Mouse (Mus musculus) midbrain, embryonic 16.5 days (tissue): ENCODE data around the gene Nipsnap1. TPM values are rescaled to one million over a fixed set of nuclear protein-coding genes. Genes with fewer than 3 reads are reported as not detected.

ENCODE experiments used
- ATAC-seq: fragments of 200-750 bp; cut with Nextera tagmentation; 2 replicates; pipeline ENCODE4 v1.8.0; 2017; ENCODE audit warnings: moderate TSS enrichment
- H3K27ac ChIP-seq: fragments of 300-500 bp; sonication (generic); 2 replicates; pipeline ENCODE4 v1.5.1; 2014; ENCODE audit warnings: mild to moderate bottlenecking, low read length, mixed read lengths
- H3K27me3 ChIP-seq: fragments of 300-500 bp; sonication (generic); 2 replicates; pipeline ENCODE4 v1.6.1; 2014; ENCODE audit warnings: low read depth, low read length, mixed read lengths; ENCODE audit not compliant: control insufficient read depth, insufficient read depth
- H3K36me3 ChIP-seq: fragments of 300-500 bp; sonication (generic); 2 replicates; pipeline ENCODE4 v1.6.1; 2014; ENCODE audit warnings: mild to moderate bottlenecking, low read length, moderate library complexity, mixed read lengths; ENCODE audit not compliant: control insufficient read depth, insufficient read depth
- H3K4me1 ChIP-seq: fragments of 300-500 bp; sonication (generic); 2 replicates; pipeline ENCODE4 v1.6.1; 2014; ENCODE audit warnings: mild to moderate bottlenecking, low read length, mixed read lengths; ENCODE audit not compliant: control insufficient read depth, insufficient read depth
- H3K4me2 ChIP-seq: fragments of 300-500 bp; sonication (generic); 2 replicates; pipeline ENCODE4 v1.6.1; 2014; ENCODE audit warnings: mild to moderate bottlenecking, low read length, mixed read lengths
- H3K4me3 ChIP-seq: fragments of 300-500 bp; sonication (generic); 2 replicates; pipeline ENCODE4 v1.5.1; 2014; ENCODE audit warnings: low read depth, mild to moderate bottlenecking, low read length, moderate library complexity, mixed read lengths
- H3K9ac ChIP-seq: fragments of 300-500 bp; sonication (generic); 2 replicates; pipeline ENCODE4 v1.6.1; 2014; ENCODE audit warnings: low read depth, low read length, mixed read lengths
- H3K9me3 ChIP-seq: fragments of 300-500 bp; sonication (generic); replicated peaks from 2 replicates; pipeline ENCODE4 v1.6.1; 2014; ENCODE audit warnings: mild to moderate bottlenecking, low read length, mixed read lengths; ENCODE audit not compliant: control insufficient read depth, poor library complexity, severe bottlenecking
- WGBS: fragments of 180-500 bp; shearing (Covaris S2); extraction: QIAGEN DNeasy Blood & Tissue Kit; methylation state at CpG from one replicate; pipeline ENCODE4 v1.1.7; 2014; 5-methylcytosine and 5-hydroxymethylcytosine counted together
- polyA plus RNA-seq: library from polyadenylated mRNA; unstranded; fragments of >200 nt; fragmentation: Nextera tagmentation; extraction: Ambion mirVana; gene quantifications from 2 replicates; pipeline ENCODE4 v1.2.1, GENCODE M21; 2015

Nipsnap1 gene
- polyA plus RNA-seq, 1 experiment from 2014 or later = 146 TPM

GRCm38 (mm10) chr11:4838235-4838634, 35.5 kb upstream of the Nipsnap1 start:
- Histone ChIP-seq H3K4me3 (no peak overlapping the region), H3K27me3 (no peaks in the 10 kb centered on the region), H3K9me3 (no peaks in the 10 kb centered on the region), H3K27ac (no peak overlapping the region), H3K36me3 (no peaks in the 10 kb centered on the region), H3K4me1 (no peaks in the 10 kb centered on the region), H3K4me2 (no peak overlapping the region), H3K9ac (no peak overlapping the region)
- WGBS = 100% methylated on average over 1 of the region's 1 CpGs
- ATAC-seq = no peak

- no peak overlapping the region for H3K4me2 ChIP-seq
- H3K27ac ChIP-seq = no peak overlapping the region
- no peaks in the 10 kb centered on the region for H3K27me3 ChIP-seq
- 82% methylated on average over 3 of the region's 3 CpGs for WGBS
- no peak overlapping the region for H3K4me3 ChIP-seq
- no peak for ATAC-seq
- H3K9ac ChIP-seq = no peak overlapping the region
- no peaks in the 10 kb centered on the region for H3K9me3 ChIP-seq
- no peaks in the 10 kb centered on the region for H3K36me3 ChIP-seq
- H3K4me1 ChIP-seq = no peaks in the 10 kb centered on the region; the same call in 1 of the 2 replicates
These were observed 32.7 kb upstream of the Nipsnap1 start for GRCm38 (mm10) chr11:4840942-4841526.

GRCm38 (mm10) chr11:4848483-4849248, 25.1 kb upstream of the Nipsnap1 start:
- Histone ChIP-seq H3K9me3 (no peaks in the 10 kb centered on the region), H3K27ac (peak overlapping the region; percentile 82), H3K27me3 (no peaks in the 10 kb centered on the region), H3K36me3 (no peaks in the 10 kb centered on the region), H3K9ac (peak overlapping the region; percentile 96), H3K4me3 (peak overlapping the region; percentile 99), H3K4me1 (peaks cover 18% of the 10 kb centered on the region), H3K4me2 (peak overlapping the region; percentile 85)
- WGBS = under 1% methylated on average over 50 of the region's 50 CpGs
- peak; percentile 67 for ATAC-seq

GRCm38 (mm10) chr11:4849258-4849943, 24.4 kb upstream of the Nipsnap1 start, which contains the start of gene Nf2:
Nf2 (minus strand) TSS chr11:4849536.
- peak within 1 kb of the TSS; percentile 96 for H3K9ac ChIP-seq
- no peaks in the 10 kb centered on the region for H3K9me3 ChIP-seq
- H3K4me1 ChIP-seq = peaks cover 18% of the 10 kb centered on the region
- ATAC-seq = peak; percentile 99
- under 1% methylated on average over 57 of the region's 60 CpGs for WGBS
- peak within 1 kb of the TSS; percentile 82 for H3K27ac ChIP-seq
- peak within 1 kb of the TSS; percentile 99 for H3K4me3 ChIP-seq
- peak within 1 kb of the TSS; percentile 85 for H3K4me2 ChIP-seq
- no peaks in the 10 kb centered on the region for H3K36me3 ChIP-seq
- no peaks in the 10 kb centered on the region for H3K27me3 ChIP-seq

- no peak overlapping the region for H3K4me2 ChIP-seq
These were observed 23.3 kb upstream of the Nipsnap1 start for GRCm38 (mm10) chr11:4850404-4850803.

GRCm38 (mm10) chr11:4853021-4853420, 20.7 kb upstream of the Nipsnap1 start:
- no peak for ATAC-seq
- Histone ChIP-seq H3K4me2 (no peak overlapping the region), H3K36me3 (no peaks in the 10 kb centered on the region), H3K9me3 (no peaks in the 10 kb centered on the region), H3K4me1 (peaks cover 3% of the 10 kb centered on the region), H3K27me3 (no peaks in the 10 kb centered on the region), H3K27ac (no peak overlapping the region), H3K9ac (no peak overlapping the region), H3K4me3 (no peak overlapping the region)

More at GRCm38 (mm10) chr11:4850404-4850803, 23.3 kb upstream of the Nipsnap1 start:
- H3K9ac ChIP-seq = no peak overlapping the region
- 94% methylated on average over 2 of the region's 2 CpGs for WGBS
- H3K4me1 ChIP-seq = peaks cover 18% of the 10 kb centered on the region
- no peak overlapping the region for H3K27ac ChIP-seq
- H3K9me3 ChIP-seq = no peaks in the 10 kb centered on the region
- no peak overlapping the region for H3K4me3 ChIP-seq
- no peak for ATAC-seq
- H3K36me3 ChIP-seq = no peaks in the 10 kb centered on the region
- H3K27me3 ChIP-seq = no peaks in the 10 kb centered on the region

GRCm38 (mm10) chr11:4854181-4854580, 19.6 kb upstream of the Nipsnap1 start:
- no peak for ATAC-seq
- H3K4me1 ChIP-seq = no peaks in the 10 kb centered on the region
- no peak overlapping the region for H3K4me2 ChIP-seq
- no peak overlapping the region for H3K4me3 ChIP-seq
- H3K9ac ChIP-seq = no peak overlapping the region
- no peak overlapping the region for H3K27ac ChIP-seq
- WGBS = 95% methylated on average over 5 of the region's 5 CpGs
- H3K27me3 ChIP-seq = no peaks in the 10 kb centered on the region
- H3K9me3 ChIP-seq = no peaks in the 10 kb centered on the region
- no peaks in the 10 kb centered on the region for H3K36me3 ChIP-seq

- WGBS = 61% methylated on average over 2 of the region's 2 CpGs
- Histone ChIP-seq H3K27me3 (no peaks in the 10 kb centered on the region), H3K9ac (no peak overlapping the region), H3K27ac (no peak overlapping the region), H3K4me3 (no peak overlapping the region), H3K4me1 (no peaks in the 10 kb centered on the region), H3K4me2 (no peak overlapping the region), H3K9me3 (no peaks in the 10 kb centered on the region), H3K36me3 (no peaks in the 10 kb centered on the region)
- no peak for ATAC-seq
These were observed 15.3 kb upstream of the Nipsnap1 start for GRCm38 (mm10) chr11:4858416-4858815.

GRCm38 (mm10) chr11:4860986-4861385, 12.8 kb upstream of the Nipsnap1 start:
- H3K9ac ChIP-seq = no peak overlapping the region
- no peak overlapping the region for H3K4me2 ChIP-seq
- H3K4me1 ChIP-seq = no peaks in the 10 kb centered on the region
- no peaks in the 10 kb centered on the region for H3K36me3 ChIP-seq
- no peaks in the 10 kb centered on the region for H3K27me3 ChIP-seq
- H3K27ac ChIP-seq = no peak overlapping the region
- H3K9me3 ChIP-seq = no peaks in the 10 kb centered on the region
- no peak for ATAC-seq
- H3K4me3 ChIP-seq = no peak overlapping the region
- WGBS = 50% methylated on average over 1 of the region's 1 CpGs
